Mouse (Mus musculus): ENCODE results near the gene E2f8.

GRCm38 (mm10) chr7:48870144-48870543, 11.3 kb downstream of the E2f8 start:
- TF ChIP-seq POLR2A (IDR thresholded peaks at IDR 0.05; ENCODE audit: low read depth, low read length) (no peak), CTCF (conservative IDR thresholded peaks at IDR 0.05; ENCODE audit: insufficient read depth, insufficient read length, low read depth, low read length) (no peak)
